Mouse (Mus musculus) MEL (cell line): Measurements from ENCODE around the gene Gm20388. TPM values are rescaled to one million over a fixed set of nuclear protein-coding genes. Genes with fewer than 3 reads are reported as not detected.

Experiments used
- DNase-seq: peaks from one replicate; pipeline ENCODE4 v3.0.0; 2011; ENCODE audit warnings: low read depth, low spot score
- H3K27ac ChIP-seq: 2 replicates; pipeline ENCODE4 v1.5.1; 2012; ENCODE audit warnings: low read depth, mild to moderate bottlenecking, control low read depth, low read length, moderate library complexity; ENCODE audit not compliant: control insufficient read depth
- H3K27me3 ChIP-seq, 2 experiments: fragments of 150-350 bp in 1 of 2; sonication (generic) in 1 of 2; 2 replicates each; pipeline ENCODE4 v1.6.1; 2012; ENCODE audit warnings: low read length in 2 of 2, mild to moderate bottlenecking in 2 of 2, improper control_type of control experiment in 1 of 2, moderate library complexity in 1 of 2; ENCODE audit not compliant: insufficient read depth in 2 of 2, control insufficient read depth in 1 of 2
- H3K36me3 ChIP-seq, 2 experiments: 2 replicates each; pipeline ENCODE4 v1.6.1; 2012 to 2014; ENCODE audit warnings: low read length in 2 of 2, improper control_type of control experiment in 1 of 2, inconsistent platforms in 1 of 2, mild to moderate bottlenecking in 1 of 2; ENCODE audit not compliant: insufficient read depth in 2 of 2, control insufficient read depth in 1 of 2
- H3K4me1 ChIP-seq, 2 experiments: fragments of 150-350 bp in 1 of 2; sonication (generic) in 1 of 2; 2 replicates each; pipeline ENCODE4 v1.6.1; 2012; ENCODE audit warnings: low read length in 2 of 2, improper control_type of control experiment in 1 of 2, mild to moderate bottlenecking in 1 of 2; ENCODE audit not compliant: insufficient read depth in 2 of 2, control insufficient read depth in 1 of 2
- H3K4me3 ChIP-seq, 2 experiments: fragments of 150-350 bp in 1 of 2; sonication (generic) in 1 of 2; 2 replicates each; pipeline ENCODE4 v1.5.1; 2012; ENCODE audit warnings: low read depth in 2 of 2, low read length in 2 of 2, mild to moderate bottlenecking in 2 of 2, moderate library complexity in 2 of 2, control low read depth in 1 of 2, improper control_type of control experiment in 1 of 2; ENCODE audit not compliant: control insufficient read depth in 1 of 2, insufficient read depth in 1 of 2
- H3K79me2 ChIP-seq: 2 replicates; pipeline ENCODE4 v1.6.1; 2012; ENCODE audit warnings: mild to moderate bottlenecking, low read length, moderate library complexity; ENCODE audit not compliant: control insufficient read depth, poor library complexity, insufficient read depth
- H3K9ac ChIP-seq: 2 replicates; pipeline ENCODE4 v1.6.1; 2012; ENCODE audit warnings: low read depth, mild to moderate bottlenecking, control low read depth, low read length, moderate library complexity; ENCODE audit not compliant: control insufficient read depth, poor library complexity, severe bottlenecking
- H3K9me3 ChIP-seq: fragments of 150-350 bp; sonication (generic); replicated peaks from 2 replicates; pipeline ENCODE4 v1.6.1; 2012; ENCODE audit warnings: mild to moderate bottlenecking, low read length, improper control_type of control experiment, moderate library complexity; ENCODE audit not compliant: insufficient read depth
- CHD2 ChIP-seq: IDR thresholded peaks from 2 replicates; pipeline ENCODE4 v1.6.1; 2011; ENCODE audit warnings: low read length, improper control_type of control experiment
- CTCF ChIP-seq, 3 experiments: IDR thresholded peaks in 2 of 3; conservative IDR thresholded peaks in 1 of 3; 2 replicates each; pipeline ENCODE4 v1.5.1; 2011 to 2012; ENCODE audit warnings: low read length in 3 of 3, low read depth in 2 of 3, mild to moderate bottlenecking in 2 of 3, improper control_type of control experiment in 1 of 3, inconsistent platforms in 1 of 3, mixed read lengths in 1 of 3, moderate library complexity in 1 of 3; ENCODE audit not compliant: control insufficient read depth in 1 of 3, insufficient read depth in 1 of 3, poor library complexity in 1 of 3, severe bottlenecking in 1 of 3
- ETS1 ChIP-seq: IDR thresholded peaks from 2 replicates; pipeline ENCODE4 v1.6.1; 2012; ENCODE audit warnings: low read depth, mild to moderate bottlenecking, inconsistent platforms, low read length, improper control_type of control experiment, moderate library complexity
- GABPA ChIP-seq: IDR thresholded peaks from 2 replicates; pipeline ENCODE4 v1.6.1; 2012; ENCODE audit warnings: low read depth, mild to moderate bottlenecking, inconsistent platforms, low read length, improper control_type of control experiment, moderate library complexity
- GATA1 ChIP-seq: IDR thresholded peaks from 2 replicates; pipeline ENCODE4 v1.6.1; 2011; ENCODE audit warnings: low read depth, low read length, improper control_type of control experiment
- MAFK ChIP-seq: IDR thresholded peaks from 2 replicates; pipeline ENCODE4 v1.6.1; 2011; ENCODE audit warnings: low read depth, mild to moderate bottlenecking, low read length, improper control_type of control experiment, borderline replicate concordance
- MEF2A ChIP-seq: IDR thresholded peaks from 2 replicates; pipeline ENCODE4 v1.6.1; 2014; ENCODE audit warnings: low read depth, mild to moderate bottlenecking, inconsistent platforms, low read length, improper control_type of control experiment; ENCODE audit not compliant: poor library complexity, insufficient replicate concordance, severe bottlenecking; ENCODE audit errors: extremely low read depth
- MYB ChIP-seq: IDR thresholded peaks from 2 replicates; pipeline ENCODE4 v1.6.1; 2011; ENCODE audit warnings: mild to moderate bottlenecking, low read depth, low read length, improper control_type of control experiment
- MYC ChIP-seq: IDR thresholded peaks from 2 replicates; pipeline ENCODE4 v1.6.1; 2011; ENCODE audit warnings: low read depth, mild to moderate bottlenecking, low read length, improper control_type of control experiment, moderate library complexity
- NELFE ChIP-seq: IDR thresholded peaks from 2 replicates; pipeline ENCODE4 v1.6.1; 2011; ENCODE audit warnings: low read depth, low read length, improper control_type of control experiment
- NRF1 ChIP-seq: IDR thresholded peaks from 2 replicates; pipeline ENCODE4 v1.6.1; 2014; ENCODE audit warnings: low read depth, mild to moderate bottlenecking, inconsistent platforms, low read length, improper control_type of control experiment, moderate library complexity; ENCODE audit not compliant: poor library complexity, insufficient read depth, severe bottlenecking
- POLR2A ChIP-seq, 2 experiments: IDR thresholded peaks; 2 replicates each; pipeline ENCODE4 v1.6.1; 2011 to 2012; ENCODE audit warnings: low read length in 2 of 2, mild to moderate bottlenecking in 2 of 2, control low read depth in 1 of 2, improper control_type of control experiment in 1 of 2, low read depth in 1 of 2, moderate library complexity in 1 of 2; ENCODE audit not compliant: control insufficient read depth in 1 of 2, insufficient read depth in 1 of 2, poor library complexity in 1 of 2
- RAD21 ChIP-seq: IDR thresholded peaks from 2 replicates; pipeline ENCODE4 v1.6.1; 2011; ENCODE audit warnings: mild to moderate bottlenecking, low read depth, low read length, improper control_type of control experiment
- SIN3A ChIP-seq: IDR thresholded peaks from 2 replicates; pipeline ENCODE4 v1.6.1; 2012; ENCODE audit warnings: low read length, improper control_type of control experiment, inconsistent platforms
- SMC3 ChIP-seq: IDR thresholded peaks from 2 replicates; pipeline ENCODE4 v1.6.1; 2011; ENCODE audit warnings: low read depth, low read length, improper control_type of control experiment
- TAL1 ChIP-seq: IDR thresholded peaks from 2 replicates; pipeline ENCODE4 v1.6.1; 2012; ENCODE audit warnings: mild to moderate bottlenecking, inconsistent platforms, low read length, moderate library complexity, mixed read lengths
- UBTF ChIP-seq: IDR thresholded peaks from 2 replicates; pipeline ENCODE4 v1.6.1; 2012; ENCODE audit warnings: low read depth, mild to moderate bottlenecking, inconsistent platforms, low read length, improper control_type of control experiment, moderate library complexity, borderline replicate concordance; ENCODE audit not compliant: insufficient read depth
- USF1 ChIP-seq: IDR thresholded peaks from 2 replicates; pipeline ENCODE4 v1.6.1; 2014; ENCODE audit warnings: low read depth, mild to moderate bottlenecking, inconsistent platforms, low read length, improper control_type of control experiment, moderate library complexity
- ZC3H11A ChIP-seq: IDR thresholded peaks from 2 replicates; pipeline ENCODE4 v1.6.1; 2012; ENCODE audit warnings: low read depth, mild to moderate bottlenecking, inconsistent platforms, low read length, improper control_type of control experiment
- ZMIZ1 ChIP-seq: IDR thresholded peaks from 2 replicates; pipeline ENCODE4 v1.6.1; 2012; ENCODE audit warnings: low read depth, mild to moderate bottlenecking, inconsistent platforms, low read length, improper control_type of control experiment, moderate library complexity
- polyA plus RNA-seq, 2 experiments: library from polyadenylated mRNA; stranded (reverse) in 1 of 2; unstranded in 1 of 2; fragments of >175 nt in 1 of 2; fragments of >200 nt in 1 of 2; gene quantifications; 2 replicates each; pipeline versions ENCODE4 v1.2.1 to v1.2.4; 2012; ENCODE audit warnings: low replicate concordance in 2 of 2, low read depth in 1 of 2; ENCODE audit not compliant: insufficient read length in 2 of 2, insufficient read depth in 1 of 2, missing spikeins in 1 of 2
- total RNA-seq: library from RNA; depleted of rRNA; stranded (reverse); fragments of 300-350 nt; gene quantifications from 2 replicates; pipeline ENCODE4 v1.2.3, GENCODE M21; 2012

Gene Gm20388
- total and polyA plus RNA-seq, 3 experiments: 11.1 to 17.8 TPM; not detected in 1

DNA sequence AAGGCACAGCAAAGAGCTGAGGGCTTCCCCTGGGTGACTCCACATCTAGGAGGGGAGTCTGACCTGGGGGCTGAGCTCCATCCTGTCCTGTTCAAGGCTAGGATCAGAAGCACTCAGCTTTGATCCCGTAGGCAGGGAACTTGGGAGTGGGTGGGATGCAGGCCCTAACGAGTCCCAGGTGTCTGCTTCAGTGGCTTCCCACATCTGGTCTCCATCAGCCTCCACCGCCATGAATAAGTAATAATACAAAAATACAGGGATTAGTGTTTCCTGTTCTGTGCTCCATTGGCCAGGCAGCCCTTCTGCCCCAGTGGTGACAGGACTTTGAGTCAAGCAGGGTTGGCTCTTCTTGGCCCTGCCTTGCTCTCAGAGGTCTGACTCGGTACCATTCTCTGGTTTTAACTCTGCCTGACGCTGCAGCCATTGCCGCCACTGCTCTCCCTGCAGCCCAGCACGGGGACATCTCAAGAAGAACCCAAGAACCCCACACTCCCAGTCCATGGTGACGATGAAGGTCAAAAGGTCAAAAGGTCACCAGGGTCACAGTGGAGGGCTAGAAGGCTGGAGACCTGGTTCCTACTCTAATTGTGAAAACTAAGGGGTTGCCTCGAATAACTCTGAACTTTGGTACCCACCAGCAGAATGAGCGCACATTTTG is 2747.6 kb downstream of the Gm20388 start:
- DNase-seq: no peak
- no peaks in the 10 kb centered on the region for H3K9me3 ChIP-seq
- peaks cover 12 to 26% of the 10 kb centered on the region in 2 experiments for H3K4me1 ChIP-seq
- H3K9ac ChIP-seq: no peak overlapping the region
- H3K27ac ChIP-seq: no peak overlapping the region
- H3K4me3 ChIP-seq: no peak overlapping the region
- no peaks in the 10 kb centered on the region for H3K27me3 ChIP-seq
- peaks cover 69% of the 10 kb centered on the region for H3K79me2 ChIP-seq
- peaks cover 18 to 30% of the 10 kb centered on the region in 2 experiments for H3K36me3 ChIP-seq
- TF ChIP-seq TAL1 (no peak), NRF1 (no peak), MAFK (no peak), CTCF (IDR thresholded peaks at IDR 0.05 in 2 of 3, conservative IDR thresholded peaks at IDR 0.05 in 1 of 3; ENCODE audit: control insufficient read depth in 1 of 3, insufficient read depth in 1 of 3, low read depth in 2 of 3, low read length in 3 of 3, poor library complexity in 1 of 3, severe bottlenecking in 1 of 3) (no peak)

GRCm38 (mm10) chr8:122658807-122659160 is 2748.1 kb downstream of the Gm20388 start:
- Histone ChIP-seq H3K9ac (no peak overlapping the region), H3K4me3 (no peak overlapping the region)
- no peak for DNase-seq

GRCm38 (mm10) chr8:122660022-122660421 is 2749.4 kb downstream of the Gm20388 start:
- peaks cover 81% of the 10 kb centered on the region for H3K79me2 ChIP-seq
- H3K27ac ChIP-seq: no peak overlapping the region
- H3K36me3 ChIP-seq: peaks cover 18 to 27% of the 10 kb centered on the region in 2 experiments
- H3K4me1 ChIP-seq: peaks cover 12 to 26% of the 10 kb centered on the region in 2 experiments
- TF ChIP-seq ETS1: no peak
- no peak for TF ChIP-seq MYC
- TF ChIP-seq POLR2A (IDR thresholded peaks at IDR 0.05; ENCODE audit: control insufficient read depth in 1 of 2, insufficient read depth in 1 of 2, low read depth in 1 of 2, low read length in 2 of 2, poor library complexity in 1 of 2): no peak
- TF ChIP-seq ZC3H11A: peak; percentile 54
- no peak for TF ChIP-seq ZMIZ1
- TF ChIP-seq GATA1: no peak
- TF ChIP-seq CTCF (IDR thresholded peaks at IDR 0.05 in 2 of 3, conservative IDR thresholded peaks at IDR 0.05 in 1 of 3; ENCODE audit: control insufficient read depth in 1 of 3, insufficient read depth in 1 of 3, low read depth in 2 of 3, low read length in 3 of 3, poor library complexity in 1 of 3, severe bottlenecking in 1 of 3): peak; percentile 69 to 91 (median 88)
- no peak for TF ChIP-seq MYB
- peak; percentile 39 for TF ChIP-seq SMC3
- TF ChIP-seq RAD21: peak; percentile 5
- 0 out of 2 replicates have a peak, but pooled peaks have one; percentile 7 for TF ChIP-seq NELFE
- TF ChIP-seq SIN3A: 0 out of 2 replicates have a peak, but pooled peaks have one; percentile 17
- TF ChIP-seq UBTF: no peak
- DNase-seq: peak; percentile 48
- no peaks in the 10 kb centered on the region for H3K27me3 ChIP-seq
- H3K9me3 ChIP-seq: no peaks in the 10 kb centered on the region
- H3K4me3 ChIP-seq: no peak overlapping the region
- H3K9ac ChIP-seq: no peak overlapping the region

More at GRCm38 (mm10) chr8:122658807-122659160, 2748.1 kb downstream of the Gm20388 start:
- Histone ChIP-seq H3K27ac (no peak overlapping the region), H3K36me3 (peaks cover 18 to 30% of the 10 kb centered on the region in 2 experiments), H3K9me3 (no peaks in the 10 kb centered on the region), H3K27me3 (no peaks in the 10 kb centered on the region), H3K79me2 (peaks cover 72% of the 10 kb centered on the region), H3K4me1 (peaks cover 12 to 26% of the 10 kb centered on the region in 2 experiments)
- TF ChIP-seq MEF2A (no peak), USF1 (no peak), GABPA (no peak), UBTF (no peak), CHD2 (no peak), TAL1 (no peak)
